Mouse (Mus musculus): Measurements from ENCODE around the gene Rasa3.

The Rasa3 gene

DNA sequence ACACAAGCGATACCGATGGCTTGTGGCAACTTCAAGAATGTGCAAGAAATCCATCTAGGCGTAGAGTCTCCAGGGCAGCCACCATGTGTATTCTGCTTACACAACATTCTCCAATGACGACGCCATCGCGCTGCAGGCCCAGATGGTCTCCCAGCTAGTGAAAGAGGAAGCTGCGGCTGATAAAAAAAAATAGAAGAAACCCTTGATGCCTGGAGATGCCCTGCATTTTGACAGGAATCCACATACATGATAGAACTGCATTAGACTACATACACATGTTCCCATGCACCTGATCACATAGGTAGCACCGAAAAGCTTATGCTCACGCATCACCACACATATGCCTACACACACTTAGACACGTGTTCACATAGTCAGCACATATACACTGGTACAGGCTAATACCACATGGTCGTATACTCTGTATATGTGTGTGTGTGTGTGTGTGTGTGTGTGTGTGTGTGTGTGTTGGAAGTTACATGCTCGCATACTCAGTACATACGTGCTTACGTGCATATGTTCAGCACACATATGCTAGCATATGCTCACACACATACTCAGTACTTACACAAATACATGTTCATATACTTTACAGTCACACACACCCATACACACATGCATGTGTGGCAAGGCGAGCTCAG, 8.4 kb upstream of the Rasa3 start:
- DNase-seq (ENCODE audit: low spot score in 2 of 2): peak; percentile 77 to 81

DNA sequence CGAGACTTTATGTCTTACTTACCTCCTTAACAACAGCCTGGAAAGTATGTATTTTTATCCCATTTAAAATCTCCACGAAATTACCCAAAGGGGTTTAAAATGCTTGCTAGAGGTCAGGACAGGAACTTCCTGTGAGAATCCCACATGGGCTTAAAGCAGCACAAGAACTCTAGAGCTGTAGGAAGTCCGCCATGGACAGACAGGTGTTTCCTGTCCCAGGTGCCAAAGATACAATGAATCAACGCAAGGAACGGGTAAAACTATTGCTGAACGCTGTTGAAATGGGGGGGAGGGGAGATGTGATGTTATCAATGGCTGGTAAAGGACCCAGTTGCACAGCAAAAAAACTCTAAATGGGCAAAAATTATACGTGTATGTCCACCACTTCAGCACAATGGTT, 6.7 kb upstream of the Rasa3 start:
- no peak for DNase-seq (ENCODE audit: low spot score in 2 of 2)

DNA sequence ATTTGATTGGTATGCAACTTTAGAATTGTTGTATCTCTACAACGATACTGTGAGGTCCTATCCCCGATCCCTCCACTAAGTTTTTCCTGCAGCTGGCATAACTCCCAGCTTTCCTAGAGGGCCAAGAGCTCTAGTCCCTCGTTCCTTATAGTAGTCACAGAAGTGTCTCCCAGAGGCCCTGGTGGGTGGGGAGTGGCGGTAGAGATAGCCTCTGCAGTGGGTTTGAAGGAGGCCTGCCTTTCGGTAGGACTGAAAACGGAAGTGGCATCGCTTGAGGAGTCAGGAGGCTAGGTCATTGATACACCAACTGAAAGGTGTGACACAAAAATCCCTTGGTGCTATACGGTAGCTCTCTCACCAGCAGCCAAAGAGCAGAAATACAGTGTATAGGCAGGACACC, 779 bp upstream of the Rasa3 start:
- peak; percentile 74 to 79 for DNase-seq (ENCODE audit: low spot score in 2 of 2)

DNA sequence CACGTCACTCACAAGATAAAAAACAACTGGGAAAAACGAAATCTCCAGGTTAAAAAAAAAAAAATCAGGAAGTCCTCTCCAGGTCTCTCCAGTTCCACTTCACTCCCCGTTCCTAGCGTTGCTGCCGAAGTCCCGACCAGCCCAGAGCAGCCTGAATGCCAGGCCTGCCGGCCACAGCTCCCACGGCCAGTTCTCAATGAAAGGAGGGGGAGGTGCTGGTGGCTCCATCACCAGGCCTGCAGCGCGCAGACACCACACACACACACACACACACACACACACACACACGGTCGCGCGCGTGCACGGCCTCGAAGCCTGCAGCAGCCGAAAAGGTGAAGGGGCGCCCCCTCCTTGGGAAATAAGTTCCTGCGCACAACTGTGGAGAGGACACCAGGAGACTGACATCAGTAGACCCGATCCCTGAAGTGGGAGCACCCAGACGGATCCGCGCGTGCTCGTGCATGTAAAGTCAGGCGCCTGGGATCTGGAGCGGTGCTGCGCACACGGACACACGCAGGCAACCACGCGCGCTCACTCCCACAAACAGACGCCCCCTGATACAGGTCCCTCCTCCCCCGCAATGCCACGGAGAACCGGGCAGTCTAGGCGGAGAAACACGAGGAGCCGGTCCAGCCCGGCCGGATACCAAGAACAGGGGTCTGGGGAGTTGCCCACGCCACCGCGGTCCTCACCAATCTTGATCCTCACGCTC, 546 bp downstream of the Rasa3 start:
- peak; percentile 71 to 74 for DNase-seq (ENCODE audit: low spot score in 2 of 2)

DNA sequence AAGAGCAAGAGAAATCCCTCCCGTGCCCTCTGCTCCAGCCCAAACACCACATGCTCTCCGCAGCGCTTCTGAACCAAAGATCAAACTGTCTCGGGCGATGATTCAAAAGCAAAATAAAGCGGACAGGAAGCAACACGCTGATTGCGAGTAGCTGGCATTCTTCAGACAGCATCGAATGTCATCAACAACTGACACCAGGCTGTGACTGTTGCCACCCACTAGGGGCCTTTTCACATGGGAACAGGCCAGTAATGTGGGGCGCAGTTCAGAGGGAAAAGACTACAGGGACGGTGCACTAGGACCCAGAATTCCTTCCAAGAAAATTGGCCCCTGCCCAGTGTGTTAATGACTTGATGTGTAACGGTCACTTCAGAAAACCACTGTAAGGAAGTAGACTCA, 1.1 kb downstream of the Rasa3 start:
- DNase-seq (ENCODE audit: low spot score in 2 of 2): peak; percentile 48 to 65

DNA sequence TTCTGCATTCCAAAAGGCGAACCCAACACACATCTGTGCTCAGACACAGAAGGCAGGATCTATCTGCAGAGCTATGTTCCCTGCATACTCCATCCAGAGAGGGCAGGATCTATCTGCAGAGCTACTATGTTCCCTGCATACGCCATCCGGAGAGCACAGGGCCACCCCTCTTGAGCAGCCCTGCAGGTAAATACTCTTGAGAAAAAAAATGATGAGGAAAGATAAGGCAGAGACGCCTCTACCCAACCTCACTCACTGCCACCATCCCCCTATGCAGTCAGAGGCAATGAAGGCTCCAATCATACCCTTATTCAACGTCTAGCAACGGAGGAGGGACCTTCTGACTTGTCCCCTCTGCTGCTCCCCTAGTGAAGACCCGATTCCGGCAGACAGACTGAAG, 1.9 kb downstream of the Rasa3 start:
- DNase-seq (ENCODE audit: low spot score in 2 of 2): no peak

DNA sequence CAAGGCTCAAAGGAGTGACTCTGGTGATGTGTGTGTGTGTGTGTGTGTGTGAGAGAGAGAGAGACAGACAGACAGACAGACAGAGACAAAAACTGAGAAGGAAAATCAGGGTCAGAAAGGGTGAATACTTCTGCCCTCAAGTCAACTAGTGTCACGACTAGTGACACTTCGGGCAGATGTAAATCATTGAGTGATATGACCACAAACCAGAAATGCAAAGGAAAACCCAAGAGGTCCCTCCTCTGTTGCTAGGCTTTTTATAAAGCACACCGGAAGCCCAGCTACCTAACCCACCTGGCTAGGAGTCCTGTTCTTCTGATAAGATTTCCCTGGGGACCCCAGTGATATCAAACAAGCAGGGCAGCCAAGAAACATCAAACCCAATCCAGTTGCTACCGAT, 2.3 kb downstream of the Rasa3 start:
- peak; percentile 44 to 63 for DNase-seq (ENCODE audit: low spot score in 2 of 2)

DNA sequence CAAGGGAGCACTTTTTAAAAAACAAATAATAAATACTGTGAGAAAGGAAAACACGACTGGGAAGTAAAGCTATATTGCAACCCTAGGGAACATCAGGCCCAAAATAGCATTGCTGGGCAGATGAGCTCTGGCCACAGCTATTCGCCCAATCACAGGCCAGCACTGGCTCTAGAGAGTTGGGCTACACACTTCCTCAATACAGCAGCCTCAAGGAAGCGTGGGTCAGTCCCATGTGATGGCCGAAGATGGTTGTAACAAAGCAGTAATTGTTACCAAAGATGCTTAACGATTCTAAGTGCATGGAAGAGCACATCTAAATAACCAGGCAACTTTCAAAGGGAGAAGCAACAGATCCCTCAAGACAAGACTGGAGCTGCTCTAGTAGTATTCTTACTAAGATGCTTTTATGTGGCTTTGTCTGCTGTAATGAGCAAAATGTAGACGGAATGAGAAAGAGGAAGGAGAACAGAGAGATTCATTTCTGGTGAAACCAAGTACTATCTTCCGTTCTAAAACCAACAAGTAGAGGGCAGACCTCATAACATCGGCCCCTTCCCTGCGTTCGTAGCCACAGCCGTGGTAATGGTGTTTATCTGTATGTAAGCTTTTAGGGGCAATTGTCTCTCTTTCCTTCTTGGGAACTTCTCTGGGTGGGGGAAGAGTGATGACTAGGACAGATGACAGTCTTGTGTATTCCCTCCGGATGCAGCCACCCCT, 3.0 kb downstream of the Rasa3 start:
- DNase-seq (ENCODE audit: low spot score in 2 of 2): peak; percentile 55 to 59

DNA sequence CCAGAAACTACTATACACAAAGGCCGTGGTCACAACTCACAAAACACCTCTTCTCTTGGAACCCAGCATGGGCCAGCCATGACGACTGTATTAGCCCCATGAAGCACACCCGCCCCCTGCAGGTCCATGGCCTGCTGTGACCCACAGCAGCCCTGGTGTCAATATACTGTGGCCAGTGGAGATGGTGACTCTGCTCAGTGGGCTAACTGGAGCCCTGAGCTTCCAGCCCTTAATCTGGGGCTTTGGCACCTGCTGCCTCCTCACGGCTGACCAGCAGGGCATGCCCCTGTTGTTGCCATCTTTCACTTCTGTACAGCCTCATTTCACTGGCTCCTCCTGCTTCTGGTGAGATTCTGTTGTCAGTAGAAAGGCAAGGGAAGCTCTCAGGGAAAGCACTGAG, 4.2 kb downstream of the Rasa3 start:
- peak; percentile 42 to 43 for DNase-seq (ENCODE audit: low spot score in 2 of 2)

DNA sequence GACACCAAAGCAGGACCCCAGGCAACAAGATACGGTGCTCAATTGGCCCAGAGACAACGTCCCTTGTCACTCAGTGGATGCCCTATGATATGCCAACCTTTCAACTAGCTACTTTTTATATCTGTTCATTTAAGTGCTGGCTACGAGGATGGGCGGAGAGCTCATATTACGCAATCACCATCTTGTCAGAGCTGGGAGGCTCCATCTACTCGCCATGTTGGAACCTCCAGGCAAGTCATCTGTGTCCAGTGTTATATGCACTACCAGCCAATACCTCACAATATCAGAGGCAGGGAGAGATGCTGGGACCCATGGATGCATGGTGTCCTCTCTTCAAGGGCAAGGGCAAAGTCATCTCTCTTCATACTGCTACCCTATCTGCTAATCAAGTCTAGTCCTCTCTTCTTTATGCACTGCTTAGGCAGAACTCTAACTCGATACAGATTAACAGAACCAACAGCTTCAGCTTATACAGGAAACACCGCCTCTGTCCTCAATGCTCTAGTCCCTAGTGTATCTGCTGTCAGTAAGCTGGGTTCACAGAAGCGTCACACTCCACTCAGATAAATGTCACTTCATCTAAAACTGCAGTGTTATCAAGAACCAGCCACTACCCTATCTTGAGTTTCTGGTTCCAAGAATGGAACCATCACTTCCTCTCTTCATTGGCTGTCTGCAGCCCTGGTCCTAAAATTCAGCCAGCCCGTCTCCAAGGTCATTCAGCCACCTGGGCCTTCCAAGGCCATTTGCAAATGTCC, 6.0 kb downstream of the Rasa3 start:
- DNase-seq (ENCODE audit: low spot score in 2 of 2): peak; percentile 32 to 37

DNA sequence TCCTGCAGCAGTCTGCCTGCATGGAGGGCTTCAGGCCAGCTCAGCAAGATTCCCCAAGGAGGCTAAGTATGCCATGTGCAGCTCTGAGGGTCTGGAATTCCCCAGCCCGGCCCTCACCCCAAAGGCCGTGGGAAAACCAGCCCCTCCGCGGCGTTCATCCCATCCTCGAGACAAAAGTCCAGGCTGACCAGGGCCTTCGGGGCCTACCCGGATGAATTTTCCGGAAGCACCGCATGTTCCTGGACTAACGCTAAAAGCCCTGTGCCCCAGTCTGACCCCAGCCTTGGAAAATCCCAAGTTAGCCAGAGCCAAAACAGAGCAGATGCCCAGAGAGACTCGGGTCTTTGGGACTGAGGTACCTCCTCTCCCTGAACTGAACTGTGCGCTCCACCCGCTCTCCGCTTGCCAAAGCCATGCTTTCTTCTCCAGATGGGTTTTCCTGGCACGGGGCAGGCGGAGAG, 7.4 kb downstream of the Rasa3 start:
- DNase-seq (ENCODE audit: low spot score in 2 of 2): peak in 1 of 2 experiments; percentile 14

DNA sequence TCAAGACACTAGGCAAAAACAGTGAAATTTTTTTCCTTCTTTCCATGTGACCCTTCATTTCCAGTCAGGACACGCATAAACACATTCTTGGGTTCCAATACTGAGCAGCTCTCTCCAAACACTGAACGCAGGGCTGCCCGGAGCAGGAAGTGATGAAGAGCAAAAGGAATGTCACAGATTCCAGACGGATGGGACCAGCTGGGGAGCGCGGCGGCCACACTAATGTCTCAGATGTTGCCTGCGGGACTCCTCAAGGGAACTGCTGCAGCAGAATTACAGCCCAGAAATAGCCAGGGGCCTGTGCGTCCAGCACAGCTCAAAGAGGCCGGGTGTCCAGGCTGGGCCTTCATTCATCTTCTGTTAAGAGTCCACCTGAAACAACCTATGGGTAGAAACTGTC, 9.0 kb downstream of the Rasa3 start:
- no peak for DNase-seq (ENCODE audit: low spot score in 2 of 2)

DNA sequence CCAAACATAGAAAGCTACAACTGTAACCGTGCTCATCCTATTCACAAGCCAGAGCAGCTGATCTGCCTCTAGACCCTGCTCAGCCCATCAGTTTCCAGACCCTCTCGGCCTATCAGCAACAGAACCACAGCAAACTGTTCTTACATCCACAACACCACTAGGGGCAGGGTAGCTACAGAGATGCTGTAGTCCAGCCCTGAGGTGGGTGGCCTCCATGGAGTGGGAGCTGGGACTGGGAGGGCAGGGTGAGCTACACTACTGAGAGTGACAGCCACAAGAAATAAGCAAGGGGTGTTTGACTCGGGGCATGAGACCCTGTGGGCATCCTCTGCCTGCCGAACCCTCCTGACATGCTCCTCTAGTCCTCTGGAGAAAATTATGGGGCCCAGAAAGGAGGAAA, 9.5 kb downstream of the Rasa3 start:
- no peak for DNase-seq (ENCODE audit: low spot score in 2 of 2)

DNA sequence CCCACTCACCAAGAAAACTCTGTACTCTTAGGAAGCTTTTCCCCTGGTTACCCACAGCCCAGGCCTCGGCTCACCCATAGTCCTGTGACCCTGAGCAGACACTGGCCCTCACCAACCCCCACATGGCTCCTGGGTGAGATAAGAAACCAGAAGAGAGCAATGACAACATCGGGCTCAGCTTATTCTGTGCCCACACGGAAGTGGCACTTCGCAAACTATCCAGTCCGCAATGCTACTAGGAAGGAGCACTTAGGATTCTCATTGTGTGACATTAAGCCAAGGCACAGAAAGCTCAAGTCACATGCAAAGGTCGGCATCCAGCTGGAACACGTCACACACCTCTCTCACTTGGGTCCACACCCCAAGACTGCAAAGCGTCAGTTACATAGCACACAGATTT, 11.5 kb downstream of the Rasa3 start:
- DNase-seq (ENCODE audit: low spot score in 2 of 2): no peak

DNA sequence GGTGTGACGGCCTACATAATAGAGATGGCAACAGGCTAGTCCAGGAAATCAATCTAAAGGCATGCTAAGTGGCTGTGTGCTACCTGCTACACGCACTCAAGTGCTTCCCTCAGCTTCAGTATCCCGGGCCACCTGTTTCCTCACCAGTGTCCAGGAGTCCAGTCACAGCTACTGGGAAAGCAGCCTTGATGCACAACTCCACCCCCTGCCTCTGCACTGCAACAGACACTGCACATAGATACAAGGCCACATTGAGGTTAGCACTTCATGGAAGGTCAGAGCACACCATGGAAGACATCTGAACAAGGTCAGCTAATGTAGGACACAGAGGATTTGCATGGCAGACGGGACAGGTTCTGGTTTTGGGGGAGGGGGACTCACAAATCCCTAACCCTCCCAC, 11.9 kb downstream of the Rasa3 start:
- no peak for DNase-seq (ENCODE audit: low spot score in 2 of 2)

DNA sequence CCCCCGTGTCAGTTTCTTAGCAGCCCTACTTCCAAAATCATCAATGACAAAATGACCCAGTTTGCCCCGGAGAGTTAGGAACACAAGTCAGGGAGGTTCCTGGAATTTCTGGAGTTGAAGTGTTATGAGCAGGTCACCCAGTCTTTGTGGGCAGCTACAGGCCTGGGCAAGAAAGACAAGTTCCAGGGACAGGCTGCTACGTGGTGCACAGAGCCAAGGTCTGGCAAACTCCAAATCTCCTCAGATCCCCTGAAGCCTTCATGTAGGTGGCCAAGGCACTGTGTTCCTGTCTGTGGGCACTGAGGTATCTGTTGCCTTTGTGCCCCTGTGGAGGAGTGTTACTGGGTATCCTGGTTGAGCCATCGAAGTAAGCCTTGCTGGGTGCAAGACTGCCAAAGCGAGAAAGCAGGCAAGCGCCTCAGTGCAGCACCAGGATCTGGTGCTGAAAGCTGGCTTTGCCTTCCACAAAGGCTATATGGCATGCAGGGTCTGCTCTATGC, 12.6 kb downstream of the Rasa3 start:
- no peak for DNase-seq (ENCODE audit: low spot score in 2 of 2)

DNA sequence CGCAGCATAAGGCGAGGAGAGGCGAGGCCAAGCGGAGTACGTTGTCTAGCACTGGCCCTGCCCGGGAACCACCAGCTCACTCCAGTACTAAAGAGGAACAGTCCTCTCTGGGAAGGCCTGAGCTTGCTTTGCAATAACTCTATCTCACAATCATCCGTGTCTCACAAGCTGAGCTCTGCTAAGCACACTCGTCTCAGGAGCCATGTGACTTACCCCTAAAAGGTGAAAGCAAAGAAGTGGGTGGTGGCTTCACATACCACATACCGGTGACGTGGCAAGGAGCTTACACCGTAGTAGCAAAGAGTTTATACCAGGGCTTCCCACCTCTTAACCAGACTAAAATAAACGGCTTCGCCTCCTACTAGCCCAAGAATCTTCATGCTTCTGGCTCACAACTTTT, 17.1 kb downstream of the Rasa3 start:
- DNase-seq (ENCODE audit: low spot score in 2 of 2): no peak

DNA sequence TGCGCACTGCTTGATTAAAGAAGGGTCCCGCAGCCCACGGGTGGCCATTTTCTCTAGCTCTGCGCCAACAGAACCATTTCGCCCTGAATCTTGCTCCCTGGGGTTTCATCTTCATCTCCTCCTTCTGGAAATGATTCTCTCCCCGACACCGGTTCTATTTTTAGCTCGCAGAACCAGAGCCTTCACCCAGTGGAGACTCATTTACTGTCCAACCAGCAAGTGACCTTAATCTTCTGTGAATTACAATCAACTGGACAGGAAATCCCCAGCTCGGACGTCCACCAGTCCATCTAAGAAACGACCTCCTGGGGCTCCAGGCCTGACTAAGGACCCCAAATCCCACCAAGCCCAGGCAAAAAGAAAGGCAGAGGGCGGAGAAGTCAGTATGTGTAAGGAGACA, 19.9 kb downstream of the Rasa3 start:
- no peak for DNase-seq (ENCODE audit: low spot score in 2 of 2)

DNA sequence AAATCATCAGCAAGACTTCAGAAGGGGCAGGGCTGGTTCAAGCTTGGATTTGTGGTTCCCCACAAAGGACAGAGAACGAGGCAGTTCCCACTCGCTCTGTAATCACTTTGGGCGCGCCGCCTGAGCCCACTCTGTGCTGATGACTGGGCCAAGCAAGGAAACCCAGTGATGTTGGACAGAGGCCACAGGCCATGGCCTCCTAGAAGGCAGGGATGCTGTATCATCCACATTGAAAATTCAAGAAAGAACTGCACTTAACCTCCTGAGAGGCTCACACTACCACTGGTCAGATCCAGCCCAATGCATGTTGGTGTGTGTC, 22.4 kb downstream of the Rasa3 start:
- no peak for DNase-seq (ENCODE audit: low spot score in 2 of 2)

DNA sequence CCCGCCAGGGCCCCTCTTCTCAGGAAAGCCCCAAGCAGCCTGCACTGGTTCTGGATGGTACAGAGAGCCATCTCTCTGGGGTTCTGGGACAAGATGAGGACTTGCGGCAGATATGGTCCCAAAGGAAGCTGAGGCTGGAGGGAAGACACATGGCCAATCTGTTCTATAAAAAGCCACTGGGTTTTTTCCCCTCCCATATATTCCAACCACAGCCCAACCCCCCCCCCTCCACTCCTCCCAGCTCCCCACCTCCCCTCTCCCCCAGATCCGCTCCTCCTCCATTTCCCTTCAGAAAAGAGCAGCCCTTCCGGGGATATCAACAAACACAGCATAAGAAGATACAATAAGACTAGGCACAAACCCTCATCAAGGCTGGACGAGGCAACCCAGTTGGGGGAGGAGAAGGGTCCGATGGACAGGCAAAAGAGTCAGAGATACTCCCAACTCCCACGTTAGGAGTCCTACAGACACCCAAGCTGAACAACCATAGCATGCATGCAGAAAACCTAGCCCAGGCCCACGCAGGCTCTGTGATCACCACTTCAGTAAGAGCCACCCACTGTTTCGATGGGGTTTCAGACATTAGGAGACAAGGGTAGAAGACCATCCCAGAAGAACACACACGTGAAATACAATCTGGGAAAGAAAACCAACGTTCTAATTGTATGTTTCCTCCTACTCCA, 22.9 kb downstream of the Rasa3 start:
- DNase-seq (ENCODE audit: low spot score in 2 of 2): no peak

DNA sequence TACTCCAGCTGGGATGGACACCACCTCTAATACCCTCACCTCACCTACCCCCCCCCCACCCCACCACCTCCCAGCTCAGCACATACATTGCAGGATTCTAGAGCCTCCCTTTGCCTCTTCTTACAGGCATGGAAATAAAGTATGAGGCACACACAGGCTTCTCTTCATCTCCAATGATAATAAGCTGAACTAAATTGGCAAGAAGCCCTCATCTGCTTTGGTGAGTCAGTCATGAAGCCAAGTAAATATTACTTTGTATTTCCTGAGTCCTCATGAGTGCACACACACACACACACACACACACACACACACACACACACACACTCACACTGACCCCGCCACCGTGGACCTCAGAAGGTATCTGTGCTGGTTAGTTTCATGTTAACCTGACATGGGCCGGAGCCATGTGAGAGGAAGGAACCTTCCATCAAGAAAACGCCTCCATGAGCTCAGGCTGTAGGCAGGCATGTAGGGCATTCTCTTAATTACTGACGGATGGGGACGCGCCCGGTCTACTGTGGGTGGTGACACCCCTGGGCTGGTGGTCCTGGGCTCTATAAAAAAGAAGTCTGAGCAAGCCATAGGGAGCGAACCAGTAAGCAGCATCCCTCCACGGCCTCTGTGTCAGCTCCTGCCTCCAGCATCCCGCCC, 26.7 kb downstream of the Rasa3 start:
- DNase-seq (ENCODE audit: low spot score in 2 of 2): no peak

Data from spleen, postnatal 36 days (tissue).